Mouse (Mus musculus) liver, adult 2 months (tissue): ENCODE data around the gene Fam102b. TPM values are rescaled to one million over a fixed set of nuclear protein-coding genes. Genes with fewer than 3 reads are reported as not detected.

Source experiments
- DNase-seq: peaks from one replicate; pipeline ENCODE4 v3.0.0-alpha.2; 2011; ENCODE audit warnings: low read depth, low spot score; ENCODE audit errors: extremely low read depth
- H3K27ac ChIP-seq: fragments of 200-500 bp; replicated peaks from 2 replicates; pipeline ENCODE4 v1.5.1; 2012; ENCODE audit warnings: low read depth, mild to moderate bottlenecking, control low read depth, inconsistent platforms, low read length; ENCODE audit not compliant: insufficient read depth
- H3K27me3 ChIP-seq: fragments of 200-500 bp; 2 replicates; pipeline ENCODE4 v1.6.1; 2012; ENCODE audit warnings: mild to moderate bottlenecking, moderate library complexity, low read length, inconsistent platforms; ENCODE audit not compliant: control insufficient read depth, insufficient read depth
- H3K36me3 ChIP-seq: fragments of 200-500 bp; 2 replicates; pipeline ENCODE4 v1.6.1; 2012; ENCODE audit warnings: low read length, inconsistent platforms; ENCODE audit not compliant: control insufficient read depth, insufficient read depth
- H3K4me1 ChIP-seq: fragments of 200-500 bp; 2 replicates; pipeline ENCODE4 v1.6.1; 2011; ENCODE audit warnings: low read length; ENCODE audit not compliant: control insufficient read depth, insufficient read depth
- H3K4me3 ChIP-seq: fragments of 200-500 bp; 2 replicates; pipeline ENCODE4 v1.5.1; 2011; ENCODE audit warnings: low read depth, mild to moderate bottlenecking, control low read depth, low read length, moderate library complexity; ENCODE audit not compliant: insufficient read depth
- H3K79me2 ChIP-seq: fragments of 200-500 bp; 2 replicates; pipeline ENCODE4 v1.6.1; 2012; ENCODE audit warnings: inconsistent platforms, mild to moderate bottlenecking, low read length, moderate library complexity; ENCODE audit not compliant: control insufficient read depth, insufficient read depth
- H3K9ac ChIP-seq: fragments of 200-500 bp; 2 replicates; pipeline ENCODE4 v1.6.1; 2012; ENCODE audit warnings: low read depth, mild to moderate bottlenecking, control low read depth, inconsistent platforms, low read length
- CTCF ChIP-seq: fragments of 200-500 bp; IDR thresholded peaks from 2 replicates; pipeline ENCODE4 v1.5.1; 2011; ENCODE audit warnings: low read depth, low read length, control low read depth
- POLR2A ChIP-seq: fragments of 200-500 bp; IDR thresholded peaks from 2 replicates; pipeline ENCODE4 v1.6.1; 2011; ENCODE audit warnings: low read length, control low read depth; ENCODE audit not compliant: insufficient read depth; ENCODE audit errors: extremely low read depth
- WGBS: fragments of 180-500 bp; shearing (Covaris S2); methylation state at CpG from one replicate; pipeline ENCODE4 v1.1.7; 2018; 5-methylcytosine and 5-hydroxymethylcytosine counted together
- polyA plus RNA-seq: library from polyadenylated mRNA; depleted of rRNA; stranded (reverse); fragments of >200 nt; gene quantifications from 2 replicates; pipeline ENCODE4 v1.2.3, GENCODE M21; 2012; rRNA removed
- total RNA-seq: library from RNA; depleted of rRNA; stranded (reverse); fragments of >200 nt; gene quantifications from 2 replicates; pipeline ENCODE4 v1.2.3, GENCODE M21; 2014; rRNA removed

The Fam102b gene
- total and polyA plus RNA-seq, 2 experiments, result 0.28 to 1.8 TPM

DNA sequence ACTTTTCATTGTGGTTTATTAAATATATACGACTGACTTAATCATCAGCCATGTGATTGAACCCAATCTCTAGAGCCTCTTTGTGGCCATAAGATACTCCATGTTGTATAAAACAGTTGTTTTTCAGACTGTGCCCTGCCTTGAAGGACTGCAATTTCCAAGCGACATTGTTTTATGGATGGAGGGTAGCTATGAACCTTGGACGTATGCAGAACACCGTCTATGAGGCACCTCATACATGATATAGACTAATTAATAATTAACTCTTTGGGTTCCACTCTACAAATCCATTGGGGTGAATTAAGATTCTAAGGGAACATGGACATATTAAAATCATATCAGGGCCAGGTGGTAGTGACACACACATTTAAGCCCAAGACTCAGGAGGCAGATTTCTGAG lies 101.7 kb downstream of the Fam102b start:
- Histone ChIP-seq H3K4me1 (no peaks in the 10 kb centered on the region), H3K27ac (no peak overlapping the region), H3K27me3 (no peaks in the 10 kb centered on the region), H3K36me3 (no peaks in the 10 kb centered on the region), H3K9ac (no peak overlapping the region), H3K79me2 (no peaks in the 10 kb centered on the region), H3K4me3 (no peak overlapping the region)
- WGBS, result 81% methylated on average over 4 of the region's 4 CpGs
- DNase-seq, result no peak
- TF ChIP-seq CTCF, result no peak
- TF ChIP-seq POLR2A, result no peak

DNA sequence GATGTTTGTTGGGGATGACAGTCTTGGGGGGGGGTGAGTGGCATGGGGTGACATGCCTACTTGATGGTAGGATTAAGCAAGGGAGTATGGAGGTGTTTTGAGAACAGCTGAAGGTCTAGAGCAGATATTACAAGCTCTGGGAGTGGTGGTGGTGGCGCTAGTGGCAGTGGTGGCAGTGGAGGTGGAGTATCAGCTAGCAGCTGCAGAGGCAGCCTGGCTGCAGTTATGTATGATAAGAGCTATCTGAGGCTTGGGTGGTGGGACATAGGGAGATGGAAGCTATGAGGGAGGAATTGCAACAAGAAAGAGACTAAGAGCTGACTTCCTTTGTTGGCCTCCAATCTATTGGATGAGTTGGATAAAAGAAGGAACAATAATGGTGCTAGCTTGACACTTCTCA lies 105.6 kb downstream of the Fam102b start:
- Histone ChIP-seq H3K27ac (no peak overlapping the region), H3K27me3 (no peaks in the 10 kb centered on the region), H3K4me1 (no peaks in the 10 kb centered on the region), H3K4me3 (no peak overlapping the region), H3K9ac (no peak overlapping the region), H3K36me3 (no peaks in the 10 kb centered on the region), H3K79me2 (no peaks in the 10 kb centered on the region)
- WGBS, result 94% methylated on average over 1 of the region's 1 CpGs
- no peak for DNase-seq
- TF ChIP-seq CTCF (no peak), POLR2A (no peak)

Other genes with a start within 250 kb of the Fam102b start
- gene Stxbp3, start 187.1 kb downstream of the Fam102b start, total RNA-seq, result 28.9 and 34.3 TPM in 2 replicates
- gene Stxbp3, start 187.1 kb downstream of the Fam102b start, polyA plus RNA-seq, result 6.0 and 6.7 TPM in 2 replicates
- 0.09 and 0.13 TPM in 2 replicates for gene Fndc7, start 137.6 kb downstream of the Fam102b start, total RNA-seq
- 0.02 and 0.09 TPM in 2 replicates for gene Fndc7, start 137.6 kb downstream of the Fam102b start, polyA plus RNA-seq
- 22.8 and 25.7 TPM in 2 replicates for gene Prpf38b, start 115.9 kb downstream of the Fam102b start, total RNA-seq
- 13.8 and 17.2 TPM in 2 replicates for gene Prpf38b, start 115.9 kb downstream of the Fam102b start, polyA plus RNA-seq
- gene Henmt1, start 87.7 kb downstream of the Fam102b start, total RNA-seq, result not detected in 2 replicates
- not detected in 2 replicates for gene Henmt1, start 87.7 kb downstream of the Fam102b start, polyA plus RNA-seq
- not detected in 2 replicates for gene Gm9857, start 87.2 kb downstream of the Fam102b start, total RNA-seq
- not detected in 2 replicates for gene Gm9857, start 87.2 kb downstream of the Fam102b start, polyA plus RNA-seq
- not detected in 2 replicates for gene Slc25a54, start 52.9 kb upstream of the Fam102b start, total RNA-seq
- not detected in 2 replicates for gene Slc25a54, start 52.9 kb upstream of the Fam102b start, polyA plus RNA-seq
- 1.9 and 2.1 TPM in 2 replicates for gene Slc25a24, start 95.5 kb upstream of the Fam102b start, total RNA-seq
- 0.14 and 0.28 TPM in 2 replicates for gene Slc25a24, start 95.5 kb upstream of the Fam102b start, polyA plus RNA-seq